Mouse (Mus musculus): ENCODE data around the gene Spata48.

Spata48 gene

GRCm38 (mm10) chr11:11461635-11462560 is at the start of gene Spata48, which contains the start of gene Zpbp:
Gene Spata48 (plus strand): TSS chr11:11462094.
Gene Zpbp (minus strand): TSS chr11:11462408.
- DNase-seq (ENCODE audit: low spot score): peak; percentile 93

GRCm38 (mm10) chr11:11414188-11414587 is 47.7 kb upstream of the Spata48 start:
- DNase-seq (ENCODE audit: low spot score): no peak

GRCm38 (mm10) chr11:11417356-11417755 is 44.5 kb upstream of the Spata48 start:
- no peak for DNase-seq (ENCODE audit: low spot score)

GRCm38 (mm10) chr11:11455037-11455436 is 6.9 kb upstream of the Spata48 start:
- peak; percentile 29 for DNase-seq (ENCODE audit: low spot score)

GRCm38 (mm10) chr11:11462561-11462890 is 632 bp downstream of the Spata48 start:
- no peak for DNase-seq (ENCODE audit: low spot score)

- DNase-seq (ENCODE audit: low spot score): no peak
Observed at GRCm38 (mm10) chr11:11468924-11469323, 7.0 kb downstream of the Spata48 start.

- DNase-seq (ENCODE audit: low spot score): no peak
Observed at GRCm38 (mm10) chr11:11484378-11484777, 22.5 kb downstream of the Spata48 start.

- no peak for DNase-seq (ENCODE audit: low spot score)
Observed at GRCm38 (mm10) chr11:11492044-11492443, 30.1 kb downstream of the Spata48 start.

GRCm38 (mm10) chr11:11495697-11496096 is 33.8 kb downstream of the Spata48 start:
- no peak for DNase-seq (ENCODE audit: low spot score)

GRCm38 (mm10) chr11:11499944-11500343 is 38.0 kb downstream of the Spata48 start:
- peak; percentile 71 for DNase-seq (ENCODE audit: low spot score)

GRCm38 (mm10) chr11:11506187-11506586 is 44.3 kb downstream of the Spata48 start:
- DNase-seq (ENCODE audit: low spot score): peak; percentile 79

GRCm38 (mm10) chr11:11509413-11509812 is 47.5 kb downstream of the Spata48 start:
- no peak for DNase-seq (ENCODE audit: low spot score)

- peak; percentile 63 for DNase-seq (ENCODE audit: low spot score)
Observed at GRCm38 (mm10) chr11:11512056-11512455, 50.2 kb downstream of the Spata48 start.

GRCm38 (mm10) chr11:11513008-11513799 is 51.3 kb downstream of the Spata48 start:
- no peak for DNase-seq (ENCODE audit: low spot score)

- DNase-seq (ENCODE audit: low spot score): no peak
Observed at GRCm38 (mm10) chr11:11514920-11515319, 53.0 kb downstream of the Spata48 start.

- no peak for DNase-seq (ENCODE audit: low spot score)
Observed at GRCm38 (mm10) chr11:11517781-11518435, 56.0 kb downstream of the Spata48 start.

GRCm38 (mm10) chr11:11519255-11520243 is 57.7 kb downstream of the Spata48 start:
- DNase-seq (ENCODE audit: low spot score): peak; percentile 34

GRCm38 (mm10) chr11:11521908-11522441 is 60.1 kb downstream of the Spata48 start:
- peak; percentile 85 for DNase-seq (ENCODE audit: low spot score)

- DNase-seq (ENCODE audit: low spot score): peak; percentile 69
Observed at GRCm38 (mm10) chr11:11528760-11529159, 66.9 kb downstream of the Spata48 start.

- DNase-seq (ENCODE audit: low spot score): no peak
Observed at GRCm38 (mm10) chr11:11529165-11529564, 67.3 kb downstream of the Spata48 start.

GRCm38 (mm10) chr11:11530126-11530525 is 68.2 kb downstream of the Spata48 start:
- no peak for DNase-seq (ENCODE audit: low spot score)
